Mouse (Mus musculus) left cerebral cortex, postnatal 25 days (tissue): ENCODE results near the gene Fam19a5. TPM values are rescaled to one million over a fixed set of nuclear protein-coding genes. Genes with fewer than 3 reads are reported as not detected.

ENCODE experiments used
- DNase-seq, 2 experiments: peaks; one replicate each; pipeline ENCODE4 v3.0.0; 2022; ENCODE audit warnings: low spot score in 2 of 2, mixed read lengths in 1 of 2
- intact Hi-C: fragments of 180-260 bp; cut with DNase I; formaldehyde crosslinking; loops from one replicate; pipeline ENCODE4 v1.15.1; 2025
- microRNA-seq, 2 experiments: library from miRNA; unstranded; fragments of <30 nt; microRNA quantifications; one replicate each; pipeline ENCODE4 v1.2.0; 2022
- total RNA-seq, 2 experiments: library from RNA; stranded (reverse); gene quantifications; 2 replicates each; pipeline ENCODE4 v1.2.3; 2021

The Fam19a5 gene
- total RNA-seq, 2 experiments from 2014 or later, result 121 to 123 TPM

DNA sequence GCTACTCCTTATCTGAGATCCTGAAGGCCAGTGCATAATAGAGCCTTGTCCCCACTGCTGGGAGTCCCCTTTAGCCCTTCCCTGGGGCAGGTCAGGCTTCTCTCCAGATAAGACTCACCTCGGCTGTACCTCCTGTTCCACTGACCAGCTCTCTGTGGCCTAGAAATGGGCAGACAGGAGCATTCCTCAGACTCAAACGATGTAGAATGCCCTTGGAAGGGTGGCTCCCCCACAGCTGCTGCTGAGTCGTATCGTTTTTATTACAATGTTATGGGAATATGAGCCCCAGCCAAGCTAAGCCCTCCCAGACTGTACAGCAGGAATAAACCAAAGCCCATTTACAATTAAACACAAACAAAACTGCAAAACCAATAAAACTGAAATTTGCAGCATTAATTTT, 167.7 kb downstream of the Fam19a5 start:
- intact Hi-C loops, result no loop called here

DNA sequence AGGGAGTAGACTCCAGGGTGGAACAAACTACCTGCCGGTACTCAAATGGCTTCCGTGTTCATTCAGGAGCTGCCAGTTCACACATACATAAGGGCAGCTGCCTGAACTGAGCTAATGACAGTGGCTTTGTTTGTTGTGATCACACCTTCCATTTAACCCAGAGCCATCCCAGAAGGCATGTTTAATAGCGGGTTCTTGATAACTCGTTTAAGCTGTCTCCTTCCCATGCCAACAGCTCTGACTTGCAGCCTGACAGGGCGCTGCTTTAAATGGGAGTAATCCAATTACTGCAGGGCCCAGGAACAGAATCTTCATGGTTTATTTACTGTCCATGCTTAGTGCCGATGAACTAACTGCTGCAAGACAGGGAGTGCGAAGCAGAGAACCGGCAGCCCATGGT, 168.1 kb downstream of the Fam19a5 start:
- intact Hi-C loops, result no loop called here
- no peak for DNase-seq

More for the DNA sequence above, 167.7 kb downstream of the Fam19a5 start:
- no peak for DNase-seq

DNA sequence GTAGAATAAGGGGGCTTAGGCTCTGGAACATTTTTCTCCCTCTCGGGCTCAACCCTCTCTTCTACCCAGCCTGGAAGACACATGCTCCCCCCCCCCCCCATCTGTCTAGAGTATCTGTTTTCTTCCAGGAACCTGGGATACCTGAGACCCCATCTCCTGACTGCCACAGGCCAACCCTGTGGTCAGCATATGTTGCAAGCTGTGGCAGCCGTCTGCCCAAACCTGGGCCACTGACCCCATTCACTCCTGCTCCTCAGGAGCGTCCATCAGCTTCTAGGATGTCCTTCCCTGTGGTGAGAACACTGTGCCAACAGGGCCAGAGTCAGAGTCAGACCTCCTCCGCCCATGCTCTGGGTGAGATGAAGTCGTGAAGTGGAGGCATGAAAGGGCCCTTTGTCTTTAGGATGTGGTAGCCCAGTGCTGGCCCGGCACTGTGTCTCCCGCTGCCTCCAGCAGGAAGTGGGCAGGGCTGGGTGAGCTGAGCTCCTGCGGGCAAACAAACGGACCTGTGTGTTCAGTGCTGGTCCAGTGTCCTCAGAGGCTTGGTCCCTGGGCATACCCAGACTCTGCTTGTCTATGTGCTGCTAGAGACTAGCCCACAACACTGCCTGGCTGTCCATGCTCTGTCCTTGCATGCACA, 171.1 kb downstream of the Fam19a5 start:
- intact Hi-C loops, result no loop called here
- DNase-seq, result peak; percentile 39 to 57

DNA sequence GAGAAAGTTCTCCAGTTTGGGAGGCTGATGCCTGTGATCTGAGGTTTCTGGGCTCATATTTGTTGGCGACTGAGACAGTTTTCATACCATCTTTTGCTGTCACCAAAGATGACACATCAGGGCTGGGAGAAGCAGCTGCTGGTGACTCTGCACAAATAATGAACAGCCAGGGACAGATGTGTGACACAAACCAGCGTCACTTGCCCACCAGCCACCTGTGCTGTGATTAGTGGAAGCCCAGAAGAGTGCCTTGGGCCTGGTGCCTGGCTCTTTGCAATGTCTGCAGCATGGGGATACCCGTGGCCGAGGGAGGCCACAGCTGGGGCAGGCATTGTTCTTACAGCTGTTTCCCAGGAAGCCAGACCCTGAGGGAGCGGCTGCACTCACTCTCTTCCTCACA, 173.0 kb downstream of the Fam19a5 start:
- peak; percentile 20 to 40 for DNase-seq
- intact Hi-C loops, result no loop called here

DNA sequence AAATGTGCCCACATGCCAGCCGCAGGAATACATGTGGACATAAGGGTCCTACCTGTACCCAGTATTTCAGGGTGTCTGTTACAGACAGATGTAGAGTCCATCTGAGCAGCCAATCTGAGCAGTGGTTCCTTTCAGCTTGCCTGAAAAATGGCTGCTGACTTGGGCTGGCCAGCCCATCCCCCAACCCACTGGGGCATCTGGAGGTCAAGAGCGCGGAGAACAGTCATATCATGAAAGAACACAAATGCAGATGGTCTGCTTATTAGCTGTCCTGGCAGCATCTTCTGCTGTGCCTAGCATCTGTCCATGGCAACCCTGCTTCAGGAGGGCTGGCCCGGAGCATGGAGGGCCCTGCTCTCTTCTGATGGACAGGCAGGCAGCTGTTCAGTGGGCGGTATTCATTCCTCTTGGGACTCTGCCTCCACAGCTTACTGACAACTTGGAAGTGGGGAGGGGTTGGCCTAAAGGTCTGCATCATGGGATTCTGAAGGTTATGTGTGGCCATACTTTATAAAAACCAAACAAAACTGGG, 179.4 kb downstream of the Fam19a5 start:
- no peak for DNase-seq
- intact Hi-C loops, result no loop called here

DNA sequence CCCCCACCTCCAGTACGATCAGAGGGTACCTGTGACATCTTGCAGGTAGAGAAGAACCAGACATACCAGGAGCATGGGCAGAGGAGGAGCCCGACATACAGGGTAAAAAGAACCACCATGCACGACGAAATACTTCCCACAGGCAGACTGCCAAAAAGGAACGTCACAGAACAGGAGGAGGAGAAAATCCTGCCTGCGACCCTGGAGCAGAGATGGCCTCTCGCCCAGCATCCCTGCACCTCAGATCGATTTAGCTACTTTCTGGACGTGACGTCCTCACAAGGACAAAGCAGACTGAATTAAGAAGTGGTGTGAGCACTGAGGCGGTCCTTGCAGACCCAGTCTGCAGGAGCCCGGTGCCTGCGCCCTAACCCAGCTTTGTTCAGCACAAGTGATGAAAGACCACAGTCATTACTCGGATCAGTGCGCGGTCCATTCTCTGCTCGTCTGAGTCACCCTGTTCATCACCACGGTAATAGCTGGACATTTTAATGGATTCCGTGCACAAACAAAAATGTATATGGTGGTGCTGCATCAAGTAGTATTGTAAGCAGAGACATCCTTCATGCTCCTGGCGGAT, 182.6 kb downstream of the Fam19a5 start:
- intact Hi-C loops, result no loop called here
- peak in 1 of 2 experiments; percentile 13 for DNase-seq

DNA sequence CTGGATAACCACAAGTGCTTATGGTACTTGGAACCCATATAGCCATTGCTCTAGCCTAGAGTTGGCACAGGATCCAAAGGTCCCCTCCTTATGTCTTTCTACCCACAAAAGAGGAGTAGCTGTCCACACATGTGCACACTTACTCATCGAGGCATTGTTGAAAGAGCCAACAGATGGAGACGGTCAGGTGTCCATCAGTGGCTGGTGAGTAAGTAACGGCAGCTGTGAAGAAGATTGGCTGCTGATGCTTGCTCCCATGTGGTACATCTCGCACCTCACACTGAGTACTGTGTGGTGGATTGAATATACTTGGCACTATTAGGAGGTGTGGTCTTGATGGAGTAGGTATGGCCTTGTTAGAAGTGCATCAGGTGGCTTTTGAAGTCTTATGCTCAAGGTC, 192.2 kb downstream of the Fam19a5 start:
- DNase-seq, result no peak
- intact Hi-C loops, result no loop called here

DNA sequence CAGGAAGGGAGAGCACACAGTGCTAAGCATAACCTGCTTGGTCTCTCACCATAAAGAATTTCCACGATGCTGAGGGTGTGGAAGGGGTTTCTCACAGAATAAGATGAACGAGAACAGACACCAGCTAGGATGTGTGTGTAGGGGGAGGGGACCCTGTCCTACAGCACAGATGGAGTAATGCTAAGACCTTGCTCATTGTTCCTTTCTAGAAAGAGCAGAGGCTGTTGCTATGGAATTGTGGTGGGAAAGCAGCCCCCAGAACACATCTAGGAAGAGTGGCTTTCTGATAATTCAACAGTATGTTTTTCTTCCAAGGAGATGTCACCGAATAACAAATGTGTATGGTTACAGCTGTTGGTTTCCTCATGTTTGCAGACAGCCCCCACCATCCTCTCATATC, 211.4 kb downstream of the Fam19a5 start:
- intact Hi-C loops, result no loop called here
- DNase-seq, result no peak

DNA sequence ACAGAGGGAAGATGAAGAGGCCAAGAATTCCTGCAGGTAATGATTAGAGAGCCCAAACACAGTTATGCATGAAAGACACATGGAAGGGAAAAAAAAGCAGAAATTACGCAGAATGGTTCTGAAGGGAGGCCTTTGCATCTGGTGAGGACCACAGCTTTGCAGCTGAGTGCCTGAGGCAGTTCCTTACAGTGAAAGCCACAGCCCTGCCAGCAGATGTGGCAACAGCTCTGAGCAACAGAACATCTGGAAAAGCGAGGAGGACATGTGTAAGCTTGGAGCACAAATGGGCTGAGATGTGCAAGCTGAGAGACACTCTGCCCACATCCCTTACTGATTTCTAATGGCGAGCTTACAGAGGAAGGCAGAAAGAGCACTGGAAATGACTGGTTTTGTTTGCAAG, 221.8 kb downstream of the Fam19a5 start:
- no peak for DNase-seq
- intact Hi-C loops, result no loop called here

DNA sequence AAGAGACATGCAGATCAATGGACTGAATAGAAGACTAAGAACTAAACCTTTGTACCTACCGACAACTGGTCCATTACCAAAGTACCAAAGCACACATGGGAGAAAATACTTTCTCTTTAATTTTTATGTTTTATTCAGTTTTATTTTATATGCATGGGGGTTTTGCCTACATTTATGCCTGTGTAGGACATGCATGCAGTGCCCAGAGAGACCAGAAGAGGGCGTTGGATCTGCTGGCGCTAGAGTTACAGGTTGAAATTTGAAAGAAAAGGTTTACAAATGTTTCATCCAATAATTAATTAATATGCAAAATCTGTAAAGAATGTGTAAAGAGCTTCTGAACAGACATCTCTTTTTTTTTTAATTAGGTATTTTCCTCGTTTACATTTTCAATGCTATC, 229.9 kb downstream of the Fam19a5 start:
- DNase-seq, result no peak
- intact Hi-C loops, result no loop called here

DNA sequence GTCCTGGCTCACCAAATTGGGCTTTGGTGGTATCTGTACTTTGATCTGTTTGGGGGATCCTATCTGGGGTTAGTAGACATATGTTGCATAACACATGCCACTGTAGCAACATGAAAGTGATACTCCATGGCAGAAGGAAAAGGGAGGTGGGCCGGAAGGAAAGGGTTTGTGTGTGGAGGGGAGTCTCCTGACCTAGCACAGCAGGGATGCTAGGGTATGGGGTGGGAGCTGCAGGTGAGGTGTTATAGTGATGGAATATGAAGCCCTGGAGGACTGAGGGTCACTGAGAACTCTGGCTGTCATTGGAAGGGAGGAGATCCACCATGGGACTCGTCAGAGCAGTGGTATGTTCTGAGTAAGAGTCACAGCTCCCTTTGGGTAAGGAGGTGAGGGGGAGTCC, 239.2 kb downstream of the Fam19a5 start:
- intact Hi-C loops, result no loop called here
- no peak for DNase-seq

DNA sequence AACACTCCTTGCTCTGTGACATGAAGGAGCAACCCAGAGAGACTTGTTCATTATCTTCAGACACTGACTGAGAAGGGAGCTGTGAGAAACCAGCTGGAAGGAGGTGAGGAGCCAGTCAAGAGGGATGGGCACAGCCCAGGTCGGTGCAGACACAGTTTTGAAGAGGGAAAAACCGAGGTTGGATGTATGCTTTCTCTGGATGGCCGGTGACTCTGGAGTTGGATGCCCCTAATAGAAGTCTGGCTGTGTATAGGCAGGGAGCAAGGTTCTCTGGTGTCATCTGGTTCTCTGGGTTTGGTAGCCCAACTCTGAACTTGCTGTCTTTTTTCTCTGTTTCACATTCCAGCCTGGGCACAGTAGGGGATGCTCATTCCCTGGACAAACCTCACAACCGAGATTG, 245.6 kb downstream of the Fam19a5 start:
- no peak for DNase-seq
- intact Hi-C loops, result no loop called here

DNA sequence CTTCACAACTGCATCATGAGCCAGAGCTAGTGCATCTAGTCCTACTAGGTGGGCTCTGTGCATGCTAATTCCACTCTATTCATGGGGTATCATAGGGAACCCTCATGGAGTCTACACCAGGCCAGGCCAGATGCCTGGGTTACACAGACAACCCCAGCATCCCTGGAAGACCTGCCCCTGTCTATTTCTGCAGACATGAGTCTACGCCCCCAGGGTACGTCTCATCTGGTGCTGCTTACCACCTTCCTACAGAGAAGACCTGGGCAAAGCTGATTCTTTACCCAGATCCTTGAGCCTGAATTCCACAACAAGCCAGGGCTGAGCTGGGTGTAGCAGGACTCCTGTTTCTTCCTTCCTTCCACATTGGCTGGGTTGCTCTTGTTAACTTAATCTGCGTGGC, 249.6 kb downstream of the Fam19a5 start:
- intact Hi-C loops, result no loop called here
- no peak for DNase-seq

DNA sequence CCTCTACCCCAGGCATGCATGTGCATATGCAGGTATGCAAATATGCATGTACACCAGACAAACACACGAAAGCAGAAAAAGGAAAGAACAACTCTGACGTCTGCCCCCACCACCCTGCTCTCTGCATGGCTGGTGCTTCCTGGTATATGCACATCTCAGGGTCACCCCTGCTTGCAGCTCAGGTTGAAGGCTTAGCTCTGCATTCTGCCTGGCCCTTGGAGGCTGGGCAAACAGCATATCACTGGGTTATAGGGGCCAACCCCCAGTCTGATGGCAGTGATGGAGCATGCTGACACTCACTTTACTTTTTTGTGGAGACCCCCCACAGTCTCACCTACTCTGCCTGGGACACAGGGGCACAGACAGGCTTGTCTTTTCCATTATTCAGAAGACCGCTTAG, 252.5 kb downstream of the Fam19a5 start:
- intact Hi-C loops, result no loop called here

More for the DNA sequence above, 252.5 kb downstream of the Fam19a5 start:
- no peak for DNase-seq

Small RNA genes lying within 50 kb of the gene (microRNA-seq; reads per million reads assigned to microRNA genes)
- gene Mir6393, result 0 reads per million in 2 experiments
